Mouse (Mus musculus) spleen, adult 2 months (tissue): ENCODE data around the gene Grin2b.

Experiments
- CTCF ChIP-seq: fragments of 200-500 bp; IDR thresholded peaks from 2 replicates; pipeline ENCODE4 v1.5.1; 2011; ENCODE audit warnings: mild to moderate bottlenecking, inconsistent platforms; ENCODE audit not compliant: insufficient read depth, insufficient read length, insufficient replicate concordance; ENCODE audit errors: extremely low read depth
- POLR2A ChIP-seq: fragments of 200-500 bp; IDR thresholded peaks from 2 replicates; pipeline ENCODE4 v1.6.1; 2011; ENCODE audit warnings: low read depth, low read length, inconsistent platforms

GRCm38 (mm10) chr6:136070101-136070500, 103.2 kb downstream of the Grin2b start:
- TF ChIP-seq POLR2A, result no peak
- no peak for TF ChIP-seq CTCF
